In the genomic region with DNA sequence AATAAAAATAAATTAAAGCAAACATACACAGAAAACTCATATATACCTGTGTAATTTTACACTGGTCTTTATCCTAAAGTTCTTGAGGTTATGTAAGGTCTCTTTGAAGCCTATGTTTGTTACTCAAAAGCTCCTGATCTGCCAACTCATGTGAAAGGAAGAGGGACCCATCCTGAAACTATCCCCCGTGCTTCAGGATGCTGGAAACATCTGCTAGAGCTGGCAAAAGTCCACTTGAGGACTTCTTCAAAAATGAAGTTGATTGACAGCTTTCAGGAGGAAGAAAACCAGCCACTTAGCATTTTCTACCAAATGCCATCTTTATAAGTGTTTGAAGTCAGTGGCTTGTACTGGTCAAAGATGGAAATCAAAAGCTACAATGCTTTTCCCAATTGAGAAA, we compare ENCODE assay signal across 22 mouse cellular contexts. TPM values are rescaled to one million over a fixed set of nuclear protein-coding genes. Genes with fewer than 3 reads are reported as not detected.
A peak's percentile ranks its signal among the peaks of the same experiment; 100 is the strongest.
DNase-seq lines count a peak whose midpoint lies in the region.
"Had no signal": no experiment of that assay in that cellular context is flagged by ENCODE, and none has a peak within 500 bp of the region (broad histone marks: within the 10 kb centered on the region; RNA-seq: fewer than 3 reads in every experiment).

No protein-coding gene starts in this region.

- H3K9me3 ChIP-seq in heart, embryonic 10.5 days = no peaks in the 10 kb centered on the region
- H3K9me3 ChIP-seq: embryonic facial prominence, embryonic 12.5 days; embryonic facial prominence, embryonic 15.5 days; G1E; heart, embryonic 15.5 days; hindbrain, embryonic 12.5 days; hindbrain, embryonic 15.5 days had no signal

- no peaks in the 10 kb centered on the region for H3K4me1 ChIP-seq in heart, embryonic 10.5 days
- H3K4me1 ChIP-seq: embryonic facial prominence, embryonic 12.5 days; embryonic facial prominence, embryonic 15.5 days; heart, embryonic 15.5 days; hindbrain, embryonic 12.5 days; hindbrain, embryonic 15.5 days had no signal

- peaks cover 9% of the 10 kb centered on the region; the same call in 1 of the 2 replicates for H3K79me2 ChIP-seq in macrophage (ENCODE audit: inconsistent target)

- no peak overlapping the region for H3K27ac ChIP-seq in heart, embryonic 10.5 days
- peak overlapping the region; percentile 29 for H3K27ac ChIP-seq in macrophage
- H3K27ac ChIP-seq: embryonic facial prominence, embryonic 12.5 days; embryonic facial prominence, embryonic 15.5 days; heart, embryonic 15.5 days; hindbrain, embryonic 12.5 days; hindbrain, embryonic 15.5 days had no signal

- no peaks in the 10 kb centered on the region for H3K27me3 ChIP-seq in heart, embryonic 10.5 days (ENCODE audit: insufficient read depth, poor library complexity, severe bottlenecking)
- H3K27me3 ChIP-seq: CH12.LX; embryonic facial prominence, embryonic 12.5 days; embryonic facial prominence, embryonic 15.5 days; heart, embryonic 15.5 days; hindbrain, embryonic 12.5 days; hindbrain, embryonic 15.5 days had no signal

- no peaks in the 10 kb centered on the region for H3K36me3 ChIP-seq in heart, embryonic 10.5 days
- peaks cover 12% of the 10 kb centered on the region for H3K36me3 ChIP-seq in macrophage (ENCODE audit: inconsistent target)
- H3K36me3 ChIP-seq: embryonic facial prominence, embryonic 12.5 days; embryonic facial prominence, embryonic 15.5 days; G1E; heart, embryonic 15.5 days; hindbrain, embryonic 12.5 days; hindbrain, embryonic 15.5 days had no signal

- WGBS in heart, embryonic 10.5 days = 72% methylated on average over 1 of the region's 1 CpGs
- WGBS in macrophage (ENCODE audit: missing documents) = 6% methylated on average over 1 of the region's 1 CpGs

- H3K4me3 ChIP-seq in heart, embryonic 10.5 days = no peak overlapping the region
- H3K4me3 ChIP-seq in macrophage (ENCODE audit: inconsistent target) = no peak overlapping the region
- H3K4me3 ChIP-seq: embryonic facial prominence, embryonic 12.5 days; embryonic facial prominence, embryonic 15.5 days; heart, embryonic 15.5 days; hindbrain, embryonic 12.5 days; hindbrain, embryonic 15.5 days had no signal

- DNase-seq in gastrocnemius, adult 18-20 months (ENCODE audit: low spot score) = peak; percentile 15
- no peak for DNase-seq in gastrocnemius, postnatal 10 days
- peak; percentile 42 for DNase-seq in heart, adult 8-10 months (ENCODE audit: low spot score)
- no peak for DNase-seq in heart, embryonic 10.5 days (ENCODE audit: low spot score)
- no peak for DNase-seq in spleen, adult 12 weeks (ENCODE audit: low spot score)
- no peak for DNase-seq in left cerebral cortex, adult 11 months (ENCODE audit: low spot score)
- DNase-seq: adrenal gland, postnatal 10 days; adrenal gland, postnatal 36 days; B cell, adult 2 months; cerebellum, adult 18-20 months; cerebellum, adult 9-10 months; cerebellum, postnatal 25 days; forebrain, postnatal 0 days; gastrocnemius, postnatal 14 days had no signal

RNA-seq across cellular contexts. Expression of gene Mrc1, which starts 40.0 kb away (rescaled TPM):
- 1 to 10 TPM; 6.6 to 6.9 TPM for total RNA-seq in gastrocnemius, adult 18-20 months (2021)
- 10 to 100 TPM; 34.4 to 36.6 TPM for total RNA-seq in gastrocnemius, postnatal 10 days (2021)
- total RNA-seq in heart, adult 8-10 months (2022) = 10 to 100 TPM in 3 of 4 experiments, 1 to 10 TPM in 1; 9.3 to 15.8 (median 11.2) TPM
- 0.54 and 1.6 TPM in 2 replicates for polyA plus RNA-seq in heart, embryonic 10.5 days (2016; fragmentation: Nextera tagmentation; extraction: Ambion mirVana)
- total RNA-seq in macrophage (2018; cell fraction: chromatin; rRNA removed) = 1,000 to 10,000 TPM in 1 of 26 experiments, 100 to 1,000 TPM in 23, 10 to 100 TPM in 2; 34.8 to 1,051 (median 333) TPM
- total RNA-seq in macrophage (2018; cell fraction: cytosol; rRNA removed) = 100 to 1,000 TPM in 15 of 26 experiments, 10 to 100 TPM in 11; 59.1 to 579 (median 243) TPM
- 1,000 to 10,000 TPM in 7 of 26 experiments, 100 to 1,000 TPM in 19; 105 to 2,075 (median 421) TPM for total RNA-seq in macrophage (2018; cell fraction: nucleus; rRNA removed)
- 311 to 697 TPM (median 500 TPM) in 3 replicates for polyA plus RNA-seq in macrophage (2018)
- polyA plus RNA-seq: G1E had no signal

Comparison
In these comparisons a context has a peak if more than half of its experiments do, and no peak if none do; other contexts are left out.
1. DNase-seq: peak in gastrocnemius, adult 18-20 months (single experiment) and heart, adult 8-10 months (single experiment); none in gastrocnemius, postnatal 10 days (single experiment), heart, embryonic 10.5 days (single experiment), spleen, adult 12 weeks (single experiment) and left cerebral cortex, adult 11 months (single experiment).